Mouse (Mus musculus): Measurements from ENCODE around the gene Ppp1r15a. TPM values are rescaled to one million over a fixed set of nuclear protein-coding genes. Genes with fewer than 3 reads are reported as not detected.
A peak's percentile ranks its signal among the peaks of the same experiment; 100 is the strongest.

Ppp1r15a gene
- polyA plus RNA-seq, 1 experiment from 2014 or later, result 27.1 TPM

GRCm38 (mm10) chr7:45515436-45515835, 10.6 kb downstream of the Ppp1r15a start:
- Histone ChIP-seq H3K4me2 (ENCODE audit: low read depth, low read length) (0 out of 2 replicates have a peak overlapping the region, but pooled peaks have one; percentile 11), H3K36me3 (ENCODE audit: control insufficient read depth, insufficient read depth) (no peaks in the 10 kb centered on the region), H3K4me3 (ENCODE audit: low read length) (no peak overlapping the region), H3K4me1 (ENCODE audit: control insufficient read depth, insufficient read depth, low read length) (no peaks in the 10 kb centered on the region; the same call in 1 of the 2 replicates), H3K27me3 (ENCODE audit: control insufficient read depth, insufficient read depth, low read length) (no peaks in the 10 kb centered on the region), H3K9ac (ENCODE audit: low read length) (no peak overlapping the region), H3K27ac (ENCODE audit: low read length) (no peak overlapping the region), H3K9me3 (replicated peaks; ENCODE audit: control insufficient read depth, low read length) (no peaks in the 10 kb centered on the region)
- ATAC-seq (replicated peaks; ENCODE audit: extremely low read depth, insufficient read depth, low FRiP score), result peak; percentile 44
- 27% methylated on average over 16 of the region's 16 CpGs for WGBS

GRCm38 (mm10) chr7:45514411-45514810, 11.7 kb downstream of the Ppp1r15a start:
- Histone ChIP-seq H3K9ac (ENCODE audit: low read length) (no peak overlapping the region), H3K27me3 (ENCODE audit: control insufficient read depth, insufficient read depth, low read length) (no peaks in the 10 kb centered on the region), H3K27ac (ENCODE audit: low read length) (no peak overlapping the region), H3K9me3 (replicated peaks; ENCODE audit: control insufficient read depth, low read length) (no peaks in the 10 kb centered on the region), H3K4me2 (ENCODE audit: low read depth, low read length) (no peak overlapping the region), H3K4me1 (ENCODE audit: control insufficient read depth, insufficient read depth, low read length) (peaks cover 2% of the 10 kb centered on the region), H3K4me3 (ENCODE audit: low read length) (no peak overlapping the region), H3K36me3 (ENCODE audit: control insufficient read depth, insufficient read depth) (no peaks in the 10 kb centered on the region)
- ATAC-seq (replicated peaks; ENCODE audit: extremely low read depth, insufficient read depth, low FRiP score), result no peak
- 87% methylated on average over 7 of the region's 7 CpGs for WGBS

GRCm38 (mm10) chr7:45509912-45510787, 15.9 kb downstream of the Ppp1r15a start, which contains the start of gene Nucb1:
TSS of gene Nucb1 (minus strand) at chr7:45510406.
- under 1% methylated on average over 44 of the region's 44 CpGs for WGBS
- Histone ChIP-seq H3K27ac (ENCODE audit: low read length) (peak within 1 kb of the TSS; percentile 86), H3K36me3 (ENCODE audit: control insufficient read depth, insufficient read depth) (no peaks in the 10 kb centered on the region), H3K4me1 (ENCODE audit: control insufficient read depth, insufficient read depth, low read length) (peaks cover 12% of the 10 kb centered on the region), H3K4me3 (ENCODE audit: low read length) (peak within 1 kb of the TSS; percentile 91), H3K4me2 (ENCODE audit: low read depth, low read length) (peak within 1 kb of the TSS; percentile 83), H3K9me3 (replicated peaks; ENCODE audit: control insufficient read depth, low read length) (no peaks in the 10 kb centered on the region), H3K9ac (ENCODE audit: low read length) (peak within 1 kb of the TSS; percentile 94), H3K27me3 (ENCODE audit: control insufficient read depth, insufficient read depth, low read length) (no peaks in the 10 kb centered on the region)
- peak; percentile 91 for ATAC-seq (replicated peaks; ENCODE audit: extremely low read depth, insufficient read depth, low FRiP score)

GRCm38 (mm10) chr7:45509181-45509882, 16.7 kb downstream of the Ppp1r15a start:
- WGBS, result 30% methylated on average over 19 of the region's 19 CpGs
- no peaks in the 10 kb centered on the region for H3K9me3 ChIP-seq (replicated peaks; ENCODE audit: control insufficient read depth, low read length)
- H3K9ac ChIP-seq (ENCODE audit: low read length), result peak overlapping the region; percentile 94
- H3K36me3 ChIP-seq (ENCODE audit: control insufficient read depth, insufficient read depth), result no peaks in the 10 kb centered on the region
- peak overlapping the region; percentile 86 for H3K27ac ChIP-seq (ENCODE audit: low read length)
- H3K4me2 ChIP-seq (ENCODE audit: low read depth, low read length), result peak overlapping the region; percentile 83
- 0 out of 2 replicates have a peak, but pooled peaks have one; percentile 3 for ATAC-seq (replicated peaks; ENCODE audit: extremely low read depth, insufficient read depth, low FRiP score)
- H3K4me1 ChIP-seq (ENCODE audit: control insufficient read depth, insufficient read depth, low read length), result peaks cover 12% of the 10 kb centered on the region
- peak overlapping the region; percentile 91 for H3K4me3 ChIP-seq (ENCODE audit: low read length)
- H3K27me3 ChIP-seq (ENCODE audit: control insufficient read depth, insufficient read depth, low read length), result no peaks in the 10 kb centered on the region

GRCm38 (mm10) chr7:45508561-45508960, 17.5 kb downstream of the Ppp1r15a start:
- Histone ChIP-seq H3K4me2 (ENCODE audit: low read depth, low read length) (peak overlapping the region; percentile 83; the same call in 1 of the 2 replicates), H3K27ac (ENCODE audit: low read length) (no peak overlapping the region), H3K4me3 (ENCODE audit: low read length) (peak overlapping the region; percentile 4; the same call in 1 of the 2 replicates), H3K9me3 (replicated peaks; ENCODE audit: control insufficient read depth, low read length) (no peaks in the 10 kb centered on the region), H3K27me3 (ENCODE audit: control insufficient read depth, insufficient read depth, low read length) (no peaks in the 10 kb centered on the region), H3K9ac (ENCODE audit: low read length) (no peak overlapping the region), H3K36me3 (ENCODE audit: control insufficient read depth, insufficient read depth) (no peaks in the 10 kb centered on the region), H3K4me1 (ENCODE audit: control insufficient read depth, insufficient read depth, low read length) (peaks cover 12% of the 10 kb centered on the region)
- no peak for ATAC-seq (replicated peaks; ENCODE audit: extremely low read depth, insufficient read depth, low FRiP score)
- WGBS, result 84% methylated on average over 6 of the region's 6 CpGs

GRCm38 (mm10) chr7:45507583-45507982, 18.5 kb downstream of the Ppp1r15a start:
- Histone ChIP-seq H3K4me3 (ENCODE audit: low read length) (no peak overlapping the region), H3K9ac (ENCODE audit: low read length) (no peak overlapping the region), H3K9me3 (replicated peaks; ENCODE audit: control insufficient read depth, low read length) (no peaks in the 10 kb centered on the region), H3K4me1 (ENCODE audit: control insufficient read depth, insufficient read depth, low read length) (peaks cover 12% of the 10 kb centered on the region), H3K4me2 (ENCODE audit: low read depth, low read length) (no peak overlapping the region), H3K36me3 (ENCODE audit: control insufficient read depth, insufficient read depth) (no peaks in the 10 kb centered on the region), H3K27me3 (ENCODE audit: control insufficient read depth, insufficient read depth, low read length) (no peaks in the 10 kb centered on the region), H3K27ac (ENCODE audit: low read length) (no peak overlapping the region)
- WGBS, result 81% methylated on average over 6 of the region's 6 CpGs
- ATAC-seq (replicated peaks; ENCODE audit: extremely low read depth, insufficient read depth, low FRiP score), result no peak

GRCm38 (mm10) chr7:45498427-45498826, 27.6 kb downstream of the Ppp1r15a start:
- Histone ChIP-seq H3K4me3 (ENCODE audit: low read length) (no peak overlapping the region), H3K4me1 (ENCODE audit: control insufficient read depth, insufficient read depth, low read length) (no peaks in the 10 kb centered on the region), H3K9ac (ENCODE audit: low read length) (no peak overlapping the region), H3K36me3 (ENCODE audit: control insufficient read depth, insufficient read depth) (peaks cover 33% of the 10 kb centered on the region), H3K27ac (ENCODE audit: low read length) (no peak overlapping the region), H3K9me3 (replicated peaks; ENCODE audit: control insufficient read depth, low read length) (no peaks in the 10 kb centered on the region), H3K27me3 (ENCODE audit: control insufficient read depth, insufficient read depth, low read length) (no peaks in the 10 kb centered on the region), H3K4me2 (ENCODE audit: low read depth, low read length) (no peak overlapping the region)
- no peak for ATAC-seq (replicated peaks; ENCODE audit: extremely low read depth, insufficient read depth, low FRiP score)
- WGBS, result 95% methylated on average over 6 of the region's 6 CpGs

- Histone ChIP-seq H3K9ac (ENCODE audit: low read length) (no peak overlapping the region), H3K4me1 (ENCODE audit: control insufficient read depth, insufficient read depth, low read length) (peaks cover 5% of the 10 kb centered on the region; the same call in 1 of the 2 replicates), H3K4me3 (ENCODE audit: low read length) (no peak overlapping the region), H3K36me3 (ENCODE audit: control insufficient read depth, insufficient read depth) (peaks cover 33% of the 10 kb centered on the region), H3K27me3 (ENCODE audit: control insufficient read depth, insufficient read depth, low read length) (no peaks in the 10 kb centered on the region), H3K27ac (ENCODE audit: low read length) (no peak overlapping the region), H3K4me2 (ENCODE audit: low read depth, low read length) (no peak overlapping the region), H3K9me3 (replicated peaks; ENCODE audit: control insufficient read depth, low read length) (no peaks in the 10 kb centered on the region)
- 85% methylated on average over 9 of the region's 9 CpGs for WGBS
- ATAC-seq (replicated peaks; ENCODE audit: extremely low read depth, insufficient read depth, low FRiP score), result no peak
These were observed 31.5 kb downstream of the Ppp1r15a start for GRCm38 (mm10) chr7:45494548-45494947.
